Mouse (Mus musculus) layer of hippocampus, adult 8-10 months (tissue): Measurements from ENCODE around the gene Spag8. TPM values are rescaled to one million over a fixed set of nuclear protein-coding genes. Genes with fewer than 3 reads are reported as not detected.

Source experiments
- microRNA-seq, 2 experiments: library from miRNA; unstranded; fragments of <30 nt; microRNA quantifications; one replicate each; pipeline ENCODE4 v1.2.0; 2022
- total RNA-seq, 4 experiments: library from RNA; stranded (reverse); gene quantifications; 2 replicates each; pipeline ENCODE4 v1.2.4; 2022

The Spag8 gene
- total RNA-seq, 4 experiments from 2014 or later: 1.5 to 2.7 (median 2.0) TPM

Small RNA genes lying within 50 kb of the gene (microRNA-seq; reads per million reads assigned to microRNA genes)
- 0 reads per million in 2 experiments for gene Gm25262

Other genes with a start within 250 kb of the Spag8 start
- gene Fam166b, start 224.5 kb downstream of the Spag8 start, total RNA-seq: 1 to 10 TPM in 2 of 4 experiments, under 1 TPM in 2; 0.31 to 3.7 (median 1.3) TPM
- 10 to 100 TPM; 76.6 to 82.7 (median 81.8) TPM for gene Tesk1, start 211.7 kb downstream of the Spag8 start, total RNA-seq
- 1 to 10 TPM in 1 of 4 experiments, under 1 TPM in 2, not detected in 1; 0.49 to 1.2 (median 0.81) TPM for gene Cd72, start 199.0 kb downstream of the Spag8 start, total RNA-seq
- gene Sit1, start 169.9 kb downstream of the Spag8 start, total RNA-seq: not detected
- 10 to 100 TPM; 22.1 to 30.0 (median 27.6) TPM for gene Ccdc107, start 160.7 kb downstream of the Spag8 start, total RNA-seq
- gene Arhgef39, start 153.9 kb downstream of the Spag8 start, total RNA-seq: 1 to 10 TPM in 1 of 4 experiments, not detected in 3; 1.0 TPM
- under 1 TPM in 1 of 4 experiments, not detected in 3; 0.65 TPM for gene Car9, start 146.6 kb downstream of the Spag8 start, total RNA-seq
- gene Tpm2, start 129.8 kb downstream of the Spag8 start, total RNA-seq: 1 to 10 TPM; 6.7 to 9.4 (median 9.0) TPM
- gene Creb3, start 91.3 kb downstream of the Spag8 start, total RNA-seq: 10 to 100 TPM; 63.3 to 89.5 (median 69.0) TPM
- gene Tln1, start 90.9 kb downstream of the Spag8 start, total RNA-seq: 10 to 100 TPM; 39.3 to 62.9 (median 50.6) TPM
- 10 to 100 TPM; 46.2 to 69.0 (median 51.0) TPM for gene Rgp1, start 74.9 kb downstream of the Spag8 start, total RNA-seq
- 10 to 100 TPM; 58.7 to 64.7 (median 60.9) TPM for gene Gba2, start 74.7 kb downstream of the Spag8 start, total RNA-seq
- not detected for gene Msmp, start 69.1 kb downstream of the Spag8 start, total RNA-seq
- gene Npr2, start 21.7 kb downstream of the Spag8 start, total RNA-seq: 10 to 100 TPM; 54.6 to 68.4 (median 59.4) TPM
- 10 to 100 TPM; 25.3 to 39.2 (median 37.6) TPM for gene Hint2, start 2.9 kb upstream of the Spag8 start, total RNA-seq
- gene Tmem8b, start 15.4 kb upstream of the Spag8 start, total RNA-seq: 10 to 100 TPM; 66.0 to 71.0 (median 68.4) TPM
- gene Fam221b, start 15.6 kb upstream of the Spag8 start, total RNA-seq: 1 to 10 TPM in 3 of 4 experiments, under 1 TPM in 1; 0.84 to 1.5 (median 1.1) TPM
- gene Olfr70, start 47.2 kb upstream of the Spag8 start, total RNA-seq: not detected
- not detected for gene Olfr71, start 56.7 kb upstream of the Spag8 start, total RNA-seq
- gene Hrct1, start 73.6 kb upstream of the Spag8 start, total RNA-seq: 1 to 10 TPM in 2 of 4 experiments, under 1 TPM in 2; 0.53 to 1.3 (median 0.93) TPM
- gene Spaar, start 76.4 kb upstream of the Spag8 start, total RNA-seq: 1 to 10 TPM in 2 of 4 experiments, under 1 TPM in 2; 0.50 to 1.2 (median 0.94) TPM
- gene Olfr159, start 117.4 kb upstream of the Spag8 start, total RNA-seq: not detected
- gene Olfr156, start 170.3 kb upstream of the Spag8 start, total RNA-seq: not detected
- not detected for gene Olfr157, start 186.6 kb upstream of the Spag8 start, total RNA-seq
- not detected for gene Olfr155, start 198.0 kb upstream of the Spag8 start, total RNA-seq
- gene Reck, start 221.9 kb upstream of the Spag8 start, total RNA-seq: 10 to 100 TPM in 1 of 4 experiments, 1 to 10 TPM in 3; 7.3 to 10.3 (median 7.8) TPM